Mouse (Mus musculus): Measurements from ENCODE around the gene Gm49322.

DNA sequence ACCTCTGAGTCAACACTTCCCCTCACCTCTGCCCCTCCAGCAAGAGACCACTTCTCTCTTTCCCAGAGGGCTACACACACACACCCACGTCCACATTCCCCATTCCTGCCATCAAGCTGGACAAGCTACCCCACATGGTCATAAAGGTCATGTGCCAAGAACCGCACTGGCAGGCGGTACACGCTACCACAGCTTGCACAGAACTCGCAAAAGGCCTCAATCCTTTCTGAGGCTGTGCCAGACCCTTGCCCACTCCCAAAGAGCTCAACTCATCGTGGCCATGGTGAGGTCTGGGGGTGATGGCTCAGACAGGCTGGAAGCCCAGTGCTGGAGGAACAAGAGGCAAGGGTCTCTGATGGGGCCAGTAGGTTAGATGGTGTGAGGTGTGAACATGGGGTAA lies 49.0 kb downstream of the Gm49322 start:
- TF ChIP-seq CTCF (IDR thresholded peaks at IDR 0.05; ENCODE audit: extremely low read depth, insufficient read length, insufficient replicate concordance, low read depth, low read length) (no peak), POLR2A (IDR thresholded peaks at IDR 0.05; ENCODE audit: low read depth, low read length) (no peak)

All from small intestine, adult 2 months (tissue).